Mouse (Mus musculus): ENCODE data around the gene Prph2.

DNA sequence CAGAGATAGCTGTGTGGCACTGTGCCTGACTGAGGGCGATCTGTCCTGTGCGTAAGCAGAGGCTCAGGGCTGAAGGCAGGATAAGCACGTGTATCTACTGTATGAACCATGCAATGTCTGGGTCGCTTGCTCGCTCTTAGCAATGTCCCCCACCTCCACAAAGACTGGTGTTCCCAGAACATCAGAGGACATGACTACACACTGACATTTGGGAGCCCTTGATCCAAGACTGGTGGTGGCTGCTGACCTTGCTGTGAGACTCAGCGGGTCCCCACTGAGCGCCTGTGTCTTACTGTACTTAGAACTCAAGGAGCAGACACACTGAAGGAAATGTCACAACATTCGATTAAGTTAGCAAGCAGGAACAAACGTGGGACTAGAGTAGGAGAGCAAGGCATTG lies 36.0 kb downstream of the Prph2 start:
- TF ChIP-seq CTCF (IDR thresholded peaks at IDR 0.05; ENCODE audit: low read depth, low read length) (no peak), POLR2A (IDR thresholded peaks at IDR 0.05; ENCODE audit: borderline replicate concordance, low read depth, low read length) (no peak)

All from bone marrow macrophage, adult 2 months (primary cell).